Mouse (Mus musculus) forebrain, embryonic 15.5 days (tissue): ENCODE data around the gene Nqo1. TPM values are rescaled to one million over a fixed set of nuclear protein-coding genes. Genes with fewer than 3 reads are reported as not detected.

ENCODE experiments used
- ATAC-seq: fragments of 200-750 bp; cut with Nextera tagmentation; replicated peaks from 2 replicates; pipeline ENCODE4 v1.8.0; 2017; ENCODE audit warnings: mild to moderate bottlenecking, moderate TSS enrichment, moderate library complexity
- H3K27ac ChIP-seq: fragments of 300-500 bp; sonication (generic); replicated peaks from 2 replicates; pipeline ENCODE4 v1.5.1; 2015; ENCODE audit warnings: mild to moderate bottlenecking, inconsistent platforms
- H3K27me3 ChIP-seq: fragments of 300-500 bp; sonication (generic); 2 replicates; pipeline ENCODE4 v1.6.1; 2015; ENCODE audit warnings: inconsistent platforms
- H3K36me3 ChIP-seq: fragments of 300-500 bp; sonication (generic); 2 replicates; pipeline ENCODE4 v1.6.1; 2015; ENCODE audit warnings: mild to moderate bottlenecking, inconsistent platforms
- H3K4me1 ChIP-seq: fragments of 300-500 bp; sonication (generic); 2 replicates; pipeline ENCODE4 v1.6.1; 2015; ENCODE audit warnings: inconsistent platforms
- H3K4me2 ChIP-seq: fragments of 300-500 bp; sonication (generic); replicated peaks from 2 replicates; pipeline ENCODE4 v1.6.1; 2015; ENCODE audit warnings: mild to moderate bottlenecking, inconsistent platforms
- H3K4me3 ChIP-seq: fragments of 300-500 bp; sonication (generic); 2 replicates; pipeline ENCODE4 v1.5.1; 2015; ENCODE audit warnings: mild to moderate bottlenecking, inconsistent platforms
- H3K9ac ChIP-seq: fragments of 300-500 bp; sonication (generic); replicated peaks from 2 replicates; pipeline ENCODE4 v1.6.1; 2015; ENCODE audit warnings: mild to moderate bottlenecking, inconsistent platforms
- H3K9me3 ChIP-seq: fragments of 300-500 bp; sonication (generic); 2 replicates; pipeline ENCODE4 v1.6.1; 2016; ENCODE audit warnings: inconsistent platforms
- WGBS: fragments of 180-500 bp; shearing (Covaris S2); methylation state at CpG from one replicate; pipeline ENCODE4 v1.1.7; 2015; ENCODE audit warnings: mixed read lengths; 5-methylcytosine and 5-hydroxymethylcytosine counted together
- polyA plus RNA-seq: library from polyadenylated mRNA; unstranded; fragments of >200 nt; fragmentation: Nextera tagmentation; extraction: Ambion mirVana; gene quantifications from 2 replicates; pipeline ENCODE4 v1.2.1, GENCODE M21; 2015

Nqo1 gene
- polyA plus RNA-seq, 1 experiment from 2014 or later, result 4.0 TPM

GRCm38 (mm10) chr8:107435421-107435961 lies 32.5 kb upstream of the Nqo1 start:
- no peaks in the 10 kb centered on the region for H3K27me3 ChIP-seq
- H3K27ac ChIP-seq, result peak overlapping the region; percentile 77; the same call in 1 of the 2 replicates
- H3K4me3 ChIP-seq, result peak overlapping the region; percentile 90
- WGBS, result 32% methylated on average over 11 of the region's 11 CpGs
- H3K9me3 ChIP-seq, result no peaks in the 10 kb centered on the region
- no peaks in the 10 kb centered on the region for H3K36me3 ChIP-seq
- peak overlapping the region; percentile 59 for H3K4me2 ChIP-seq
- no peak for ATAC-seq
- H3K9ac ChIP-seq, result peak overlapping the region; percentile 90
- peaks cover 12% of the 10 kb centered on the region for H3K4me1 ChIP-seq

DNA sequence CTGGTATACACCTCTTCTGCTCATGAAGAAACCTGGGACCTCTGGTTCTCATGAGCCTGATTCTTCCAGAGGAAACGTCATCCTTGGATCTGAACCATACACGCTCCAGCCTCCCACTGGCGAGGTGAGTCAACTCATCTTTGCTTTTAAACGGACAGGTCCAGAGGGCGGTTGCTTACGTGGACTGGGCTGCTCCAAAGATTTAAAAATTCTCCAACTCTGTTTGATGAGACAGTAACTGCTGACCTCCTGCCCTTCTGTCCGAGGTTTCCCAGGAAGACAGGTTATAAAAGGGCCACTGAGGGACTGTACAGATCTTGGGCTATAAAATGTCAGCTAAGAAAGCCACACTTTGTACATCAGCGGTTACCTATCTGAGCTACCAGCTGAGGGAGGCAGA lies 27.8 kb upstream of the Nqo1 start:
- Histone ChIP-seq H3K27me3 (no peaks in the 10 kb centered on the region), H3K4me2 (no peak overlapping the region), H3K36me3 (no peaks in the 10 kb centered on the region), H3K27ac (no peak overlapping the region), H3K4me3 (no peak overlapping the region), H3K4me1 (peaks cover 3% of the 10 kb centered on the region), H3K9ac (no peak overlapping the region), H3K9me3 (no peaks in the 10 kb centered on the region)
- no peak for ATAC-seq
- WGBS, result 83% methylated on average over 8 of the region's 8 CpGs

- ATAC-seq, result 0 out of 2 replicates have a peak, but pooled peaks have one; percentile 4
- WGBS, result 49% methylated on average over 8 of the region's 8 CpGs
- Histone ChIP-seq H3K4me1 (peaks cover 21% of the 10 kb centered on the region), H3K9ac (no peak overlapping the region), H3K4me2 (peak overlapping the region; percentile 57; the same call in 1 of the 2 replicates), H3K9me3 (no peaks in the 10 kb centered on the region), H3K36me3 (peaks cover 15% of the 10 kb centered on the region), H3K27me3 (no peaks in the 10 kb centered on the region), H3K27ac (no peak overlapping the region), H3K4me3 (peak overlapping the region; percentile 63; the same call in 1 of the 2 replicates)
Measured at GRCm38 (mm10) chr8:107425230-107425597, 22.2 kb upstream of the Nqo1 start.

DNA sequence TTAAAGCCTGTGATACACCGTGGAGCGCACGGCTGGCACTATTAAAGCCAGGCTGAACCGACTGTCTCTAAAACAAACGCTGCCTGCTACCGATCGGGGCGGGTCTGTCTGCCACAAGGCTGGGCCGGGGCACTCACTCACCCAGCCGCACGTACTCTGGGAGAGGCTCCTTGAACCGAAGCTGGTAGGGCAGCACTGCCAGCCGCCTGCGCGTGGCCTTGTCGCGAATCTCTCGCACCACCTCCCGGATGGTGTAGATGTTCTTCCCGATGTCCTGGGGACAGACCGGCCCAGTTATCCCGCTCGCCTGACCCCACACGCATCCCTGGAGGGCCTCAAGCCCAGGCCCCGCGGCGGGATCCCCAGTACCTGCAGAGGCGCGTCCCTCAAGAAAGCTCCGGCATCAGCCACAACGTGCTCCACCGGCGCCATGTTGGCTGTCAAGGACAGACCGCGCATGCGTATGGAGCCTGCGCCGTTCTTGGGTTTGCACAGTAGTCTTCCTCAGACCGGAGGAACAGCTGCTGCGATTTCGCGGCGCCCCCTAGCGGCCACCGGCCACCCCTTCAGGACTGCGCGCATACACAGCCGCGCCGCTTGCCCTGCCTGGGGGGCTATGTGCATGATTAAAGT lies 21.7 kb upstream of the Nqo1 start, which contains the start of gene Nob1:
Gene Nob1 (minus strand): TSS at position 455 of the 633 bp plus-strand sequence.
- peaks cover 20% of the 10 kb centered on the region for H3K36me3 ChIP-seq
- under 1% methylated on average over 50 of the region's 50 CpGs for WGBS
- H3K9me3 ChIP-seq, result no peaks in the 10 kb centered on the region
- H3K27me3 ChIP-seq, result no peaks in the 10 kb centered on the region
- H3K4me1 ChIP-seq, result peaks cover 21% of the 10 kb centered on the region
- H3K27ac ChIP-seq, result peak within 1 kb of the TSS; percentile 58
- ATAC-seq, result peak; percentile 100
- peak within 1 kb of the TSS; percentile 63 for H3K4me3 ChIP-seq
- H3K9ac ChIP-seq, result peak within 1 kb of the TSS; percentile 73
- peak within 1 kb of the TSS; percentile 57 for H3K4me2 ChIP-seq

DNA sequence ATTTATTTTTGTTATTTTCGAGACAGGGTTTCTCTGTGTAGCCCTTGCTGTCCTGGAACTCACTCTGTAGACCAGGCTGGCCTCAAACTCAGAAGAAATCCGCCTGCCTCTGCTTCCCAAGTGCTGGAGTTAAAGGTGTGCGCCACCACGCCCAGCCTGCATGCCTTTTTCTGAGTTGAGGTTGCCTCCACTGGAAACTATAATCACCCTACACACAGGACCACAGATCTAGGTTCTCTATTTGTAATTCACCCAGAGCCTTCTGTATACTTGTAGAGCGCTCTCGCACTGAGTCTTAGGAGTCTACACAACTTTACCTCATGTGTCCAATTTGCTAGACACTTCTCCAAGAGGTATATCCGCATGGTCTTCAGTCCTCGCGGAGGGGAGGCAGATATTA lies 21.2 kb upstream of the Nqo1 start:
- H3K9me3 ChIP-seq, result no peaks in the 10 kb centered on the region
- peak overlapping the region; percentile 57 for H3K4me2 ChIP-seq
- no peaks in the 10 kb centered on the region for H3K27me3 ChIP-seq
- peak overlapping the region; percentile 73 for H3K9ac ChIP-seq
- peak overlapping the region; percentile 63 for H3K4me3 ChIP-seq
- ATAC-seq, result peak; percentile 9; the same call in 1 of the 2 replicates
- H3K36me3 ChIP-seq, result peaks cover 25% of the 10 kb centered on the region
- peaks cover 21% of the 10 kb centered on the region for H3K4me1 ChIP-seq
- H3K27ac ChIP-seq, result peak overlapping the region; percentile 58
- WGBS, result 36% methylated on average over 9 of the region's 9 CpGs

DNA sequence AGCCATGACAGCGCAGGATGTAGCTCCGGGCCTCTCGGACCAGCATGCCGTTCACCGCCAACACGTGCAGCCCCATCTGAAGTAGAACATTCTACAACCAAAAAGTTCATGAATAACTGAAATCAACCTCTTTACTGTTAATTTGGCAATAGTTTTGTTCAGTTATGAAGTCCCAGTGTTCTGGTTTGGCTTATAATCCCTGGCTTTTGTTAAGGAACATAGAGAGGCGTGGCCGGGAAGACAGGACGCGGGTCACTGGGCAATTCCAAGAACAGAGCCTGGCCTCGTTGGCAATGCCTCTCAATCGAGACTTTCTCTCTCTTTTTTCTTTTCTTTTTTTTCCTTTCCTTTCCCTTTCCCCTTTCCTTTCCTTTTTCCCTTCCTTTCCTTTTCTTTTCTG lies 14.0 kb upstream of the Nqo1 start:
- no peak for ATAC-seq
- no peak overlapping the region for H3K27ac ChIP-seq
- H3K4me1 ChIP-seq, result no peaks in the 10 kb centered on the region; the same call in 1 of the 2 replicates
- no peak overlapping the region for H3K9ac ChIP-seq
- WGBS, result 86% methylated on average over 12 of the region's 12 CpGs
- no peak overlapping the region for H3K4me2 ChIP-seq
- H3K36me3 ChIP-seq, result peaks cover 91% of the 10 kb centered on the region
- no peaks in the 10 kb centered on the region for H3K9me3 ChIP-seq
- H3K4me3 ChIP-seq, result no peak overlapping the region
- no peaks in the 10 kb centered on the region for H3K27me3 ChIP-seq

DNA sequence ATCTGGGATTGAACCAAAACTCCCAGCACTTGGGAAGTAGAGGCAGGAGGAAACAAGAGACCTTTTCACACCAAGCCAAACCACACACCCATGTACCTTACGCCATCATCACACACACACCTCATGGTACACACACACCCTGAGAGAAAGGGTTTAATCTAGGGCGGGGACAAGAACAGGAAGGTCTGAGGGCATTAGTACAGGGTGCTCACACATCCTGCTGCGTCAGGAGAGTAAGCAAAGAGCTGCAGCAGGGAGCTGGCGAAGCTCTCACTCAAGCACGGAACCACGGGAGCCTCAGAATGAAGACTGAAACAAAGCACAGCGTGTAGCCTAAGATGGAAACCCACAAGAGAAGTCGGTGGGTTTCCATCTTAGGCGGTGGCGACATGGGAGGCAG lies 10.9 kb upstream of the Nqo1 start:
- H3K4me1 ChIP-seq, result no peaks in the 10 kb centered on the region
- H3K4me3 ChIP-seq, result no peak overlapping the region
- H3K4me2 ChIP-seq, result no peak overlapping the region
- no peak overlapping the region for H3K9ac ChIP-seq
- peaks cover 95% of the 10 kb centered on the region for H3K36me3 ChIP-seq
- no peaks in the 10 kb centered on the region for H3K9me3 ChIP-seq
- H3K27ac ChIP-seq, result no peak overlapping the region
- 94% methylated on average over 10 of the region's 10 CpGs for WGBS
- no peak for ATAC-seq
- H3K27me3 ChIP-seq, result no peaks in the 10 kb centered on the region

GRCm38 (mm10) chr8:107412552-107412951 lies 9.5 kb upstream of the Nqo1 start:
- peaks cover 83% of the 10 kb centered on the region for H3K36me3 ChIP-seq
- WGBS, result 88% methylated on average over 8 of the region's 8 CpGs

DNA sequence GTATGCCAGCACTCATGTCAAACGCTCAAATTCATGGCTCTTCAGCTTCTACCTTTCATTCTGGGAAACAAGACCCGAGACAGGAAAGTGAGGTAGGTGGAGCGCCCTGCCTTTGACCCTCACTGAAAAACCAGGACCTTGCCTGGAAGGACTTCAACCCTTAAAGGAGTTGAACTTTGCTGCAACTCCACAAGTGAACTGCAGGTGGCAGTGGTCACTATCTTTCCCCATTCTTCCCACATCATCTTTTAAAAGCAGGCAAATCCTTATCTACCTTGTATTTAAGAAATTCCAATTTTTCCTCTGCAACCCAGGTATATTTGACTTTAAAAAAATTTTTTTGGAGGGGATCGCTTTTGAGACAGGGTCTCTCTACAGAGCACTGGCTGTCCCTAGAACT lies 8.4 kb upstream of the Nqo1 start:
- Histone ChIP-seq H3K27me3 (no peaks in the 10 kb centered on the region), H3K36me3 (peaks cover 73% of the 10 kb centered on the region), H3K4me2 (no peak overlapping the region), H3K27ac (no peak overlapping the region), H3K9me3 (no peaks in the 10 kb centered on the region), H3K4me3 (no peak overlapping the region), H3K9ac (no peak overlapping the region), H3K4me1 (no peaks in the 10 kb centered on the region)
- ATAC-seq, result no peak
- 76% methylated on average over 4 of the region's 4 CpGs for WGBS

More at GRCm38 (mm10) chr8:107412552-107412951, 9.5 kb upstream of the Nqo1 start:
- ATAC-seq, result no peak
- Histone ChIP-seq H3K27ac (no peak overlapping the region), H3K4me1 (no peaks in the 10 kb centered on the region), H3K4me2 (no peak overlapping the region), H3K9ac (no peak overlapping the region), H3K4me3 (no peak overlapping the region), H3K9me3 (no peaks in the 10 kb centered on the region), H3K27me3 (no peaks in the 10 kb centered on the region)

DNA sequence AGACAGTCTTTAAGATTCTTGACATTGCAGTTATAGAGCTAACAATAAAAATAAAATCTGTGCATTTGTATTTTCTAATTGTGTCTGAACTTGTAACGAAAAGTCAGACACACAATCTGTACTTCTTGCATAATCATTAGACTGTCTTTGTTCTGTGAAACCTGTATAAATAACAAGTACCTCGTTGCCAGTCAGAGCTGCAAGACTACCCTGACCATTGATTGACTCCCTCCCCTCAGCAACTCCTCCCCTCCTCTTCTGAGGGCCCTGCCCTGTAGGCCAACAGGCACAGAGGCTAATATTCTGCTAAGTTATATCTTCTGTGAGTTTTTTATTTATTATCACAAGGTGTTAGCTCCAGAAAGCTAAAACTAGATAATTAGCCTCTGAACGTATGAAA lies 2.9 kb upstream of the Nqo1 start:
- Histone ChIP-seq H3K27me3 (no peaks in the 10 kb centered on the region), H3K4me3 (no peak overlapping the region), H3K9me3 (no peaks in the 10 kb centered on the region), H3K27ac (no peak overlapping the region), H3K4me1 (peaks cover 12% of the 10 kb centered on the region), H3K36me3 (peaks cover 20% of the 10 kb centered on the region), H3K4me2 (no peak overlapping the region), H3K9ac (no peak overlapping the region)
- WGBS, result 63% methylated on average over 3 of the region's 3 CpGs
- no peak for ATAC-seq

- Histone ChIP-seq H3K9ac (no peak overlapping the region), H3K4me1 (peaks cover 19% of the 10 kb centered on the region), H3K27ac (no peak overlapping the region), H3K36me3 (peaks cover 3% of the 10 kb centered on the region; the same call in 1 of the 2 replicates), H3K4me3 (no peak overlapping the region), H3K9me3 (no peaks in the 10 kb centered on the region), H3K4me2 (no peak overlapping the region), H3K27me3 (no peaks in the 10 kb centered on the region)
- WGBS, result 84% methylated on average over 4 of the region's 4 CpGs
- ATAC-seq, result no peak
Measured at GRCm38 (mm10) chr8:107404057-107404456, 1.1 kb upstream of the Nqo1 start.

GRCm38 (mm10) chr8:107401866-107402265 lies 1.1 kb downstream of the Nqo1 start:
- H3K4me2 ChIP-seq, result no peak overlapping the region
- H3K36me3 ChIP-seq, result no peaks in the 10 kb centered on the region
- WGBS, result 79% methylated on average over 5 of the region's 5 CpGs
- no peaks in the 10 kb centered on the region for H3K27me3 ChIP-seq
- no peak overlapping the region for H3K9ac ChIP-seq
- no peak for ATAC-seq
- H3K4me1 ChIP-seq, result peaks cover 19% of the 10 kb centered on the region
- H3K9me3 ChIP-seq, result no peaks in the 10 kb centered on the region
- H3K4me3 ChIP-seq, result no peak overlapping the region
- H3K27ac ChIP-seq, result no peak overlapping the region
